Mouse (Mus musculus) heart, embryonic 12.5 days (tissue): ENCODE measurements around the gene Supt16. TPM values are rescaled to one million over a fixed set of nuclear protein-coding genes. Genes with fewer than 3 reads are reported as not detected.

Source experiments
- ATAC-seq: fragments of 200-750 bp; cut with Nextera tagmentation; 2 replicates; pipeline ENCODE4 v1.8.0; 2017; ENCODE audit warnings: moderate TSS enrichment, moderate library complexity; ENCODE audit not compliant: insufficient number of reproducible peaks, low FRiP score
- H3K27ac ChIP-seq: fragments of 300-500 bp; sonication (generic); 2 replicates; pipeline ENCODE4 v1.5.1; 2016; ENCODE audit warnings: mild to moderate bottlenecking, moderate library complexity; ENCODE audit not compliant: poor library complexity, severe bottlenecking
- H3K27me3 ChIP-seq: fragments of 300-500 bp; sonication (generic); replicated peaks from 2 replicates; pipeline ENCODE4 v1.6.1; 2016; ENCODE audit warnings: mild to moderate bottlenecking, moderate library complexity
- H3K36me3 ChIP-seq: fragments of 300-500 bp; sonication (generic); 2 replicates; pipeline ENCODE4 v1.6.1; 2016; ENCODE audit warnings: mild to moderate bottlenecking, moderate library complexity
- H3K4me1 ChIP-seq: fragments of 300-500 bp; sonication (generic); replicated peaks from 2 replicates; pipeline ENCODE4 v1.6.1; 2016; ENCODE audit warnings: mild to moderate bottlenecking
- H3K4me2 ChIP-seq: fragments of 300-500 bp; sonication (generic); 2 replicates; pipeline ENCODE4 v1.6.1; 2016; ENCODE audit warnings: mild to moderate bottlenecking, moderate library complexity
- H3K4me3 ChIP-seq: fragments of 300-500 bp; sonication (generic); 2 replicates; pipeline ENCODE4 v1.5.1; 2016; ENCODE audit warnings: mild to moderate bottlenecking
- H3K9ac ChIP-seq: fragments of 300-500 bp; sonication (generic); 2 replicates; pipeline ENCODE4 v1.6.1; 2016; ENCODE audit warnings: mild to moderate bottlenecking, moderate library complexity
- H3K9me3 ChIP-seq: fragments of 300-500 bp; sonication (generic); replicated peaks from 2 replicates; pipeline ENCODE4 v1.6.1; 2016; ENCODE audit warnings: mild to moderate bottlenecking, moderate library complexity
- WGBS: fragments of 180-500 bp; shearing (Covaris S2); methylation state at CpG from one replicate; pipeline ENCODE4 v1.1.7; 2016; 5-methylcytosine and 5-hydroxymethylcytosine counted together
- polyA plus RNA-seq: library from polyadenylated mRNA; unstranded; fragments of >200 nt; fragmentation: Nextera tagmentation; extraction: Ambion mirVana; gene quantifications from 2 replicates; pipeline ENCODE4 v1.2.1, GENCODE M21; 2016

Supt16 gene
- polyA plus RNA-seq, 1 experiment from 2014 or later = 36.5 TPM

- no peak for ATAC-seq
- no peak overlapping the region for H3K9ac ChIP-seq
- 93% methylated on average over 5 of the region's 5 CpGs for WGBS
Measured at GRCm38 (mm10) chr14:52117241-52117640, 80.0 kb downstream of the Supt16 start.

GRCm38 (mm10) chr14:52114101-52114500, 83.1 kb downstream of the Supt16 start:
- 63% methylated on average over 1 of the region's 1 CpGs for WGBS
- Histone ChIP-seq H3K36me3 (no peaks in the 10 kb centered on the region), H3K9ac (no peak overlapping the region), H3K4me3 (no peak overlapping the region), H3K9me3 (no peaks in the 10 kb centered on the region), H3K27ac (no peak overlapping the region), H3K4me1 (no peaks in the 10 kb centered on the region; the same call in 1 of the 2 replicates), H3K4me2 (no peak overlapping the region), H3K27me3 (no peaks in the 10 kb centered on the region)
- ATAC-seq = no peak

More at GRCm38 (mm10) chr14:52117241-52117640, 80.0 kb downstream of the Supt16 start:
- Histone ChIP-seq H3K4me3 (no peak overlapping the region), H3K27me3 (0 out of 2 replicates have a peak, but pooled peaks cover 15% of the 10 kb centered on the region), H3K27ac (no peak overlapping the region), H3K36me3 (no peaks in the 10 kb centered on the region), H3K4me2 (no peak overlapping the region), H3K9me3 (no peaks in the 10 kb centered on the region), H3K4me1 (no peaks in the 10 kb centered on the region; the same call in 1 of the 2 replicates)

Other genes with a start within 250 kb of the Supt16 start
- 104 and 111 TPM in 2 replicates for gene Arhgef40, start 212.7 kb downstream of the Supt16 start, polyA plus RNA-seq
- 0.50 and 0.80 TPM in 2 replicates for gene Tmem253, start 181.8 kb downstream of the Supt16 start, polyA plus RNA-seq
- 21.5 and 23.6 TPM in 2 replicates for gene Zfp219, start 176.7 kb downstream of the Supt16 start, polyA plus RNA-seq
- gene Olfr221, start 155.0 kb downstream of the Supt16 start, polyA plus RNA-seq = not detected in 2 replicates
- 425 and 438 TPM in 2 replicates for gene Hnrnpc, start 93.4 kb downstream of the Supt16 start, polyA plus RNA-seq
- 31.9 and 32.1 TPM in 2 replicates for gene Rpgrip1, start 86.7 kb downstream of the Supt16 start, polyA plus RNA-seq
- 35.0 and 36.0 TPM in 2 replicates for gene Chd8, start 60.4 kb upstream of the Supt16 start, polyA plus RNA-seq
- gene Tox4, start 81.7 kb upstream of the Supt16 start, polyA plus RNA-seq = 35.8 and 41.5 TPM in 2 replicates
- 15.1 and 16.7 TPM in 2 replicates for gene Rab2b, start 82.1 kb upstream of the Supt16 start, polyA plus RNA-seq
- gene Mettl3, start 107.7 kb upstream of the Supt16 start, polyA plus RNA-seq = 29.3 and 30.7 TPM in 2 replicates
- gene Sall2, start 131.3 kb upstream of the Supt16 start, polyA plus RNA-seq = 11.9 and 12.5 TPM in 2 replicates
- gene Olfr1513, start 159.0 kb upstream of the Supt16 start, polyA plus RNA-seq = not detected in 2 replicates
- gene Olfr1512, start 181.8 kb upstream of the Supt16 start, polyA plus RNA-seq = not detected in 2 replicates
- gene Olfr1511, start 200.0 kb upstream of the Supt16 start, polyA plus RNA-seq = not detected in 2 replicates
- gene Olfr1510, start 217.0 kb upstream of the Supt16 start, polyA plus RNA-seq = not detected in 2 replicates
- not detected in 2 replicates for gene Olfr1509, start 245.6 kb upstream of the Supt16 start, polyA plus RNA-seq